In genomic region chr11:70656456-70656927, GRCm38 (mm10) we compare ENCODE assay signal across 8 mouse cellular contexts. TPM values are rescaled to one million over a fixed set of nuclear protein-coding genes. Genes with fewer than 3 reads are reported as not detected.
DNase-seq lines count a peak whose midpoint lies in the region; ATAC-seq and TF ChIP-seq lines count a peak whose summit lies in the region.

No protein-coding gene starts in this region.

- DNase-seq in lung, adult 2 months = no peak
- DNase-seq in lung, postnatal 14 days = no peak
- peak; percentile 88 to 93 for DNase-seq in gastrocnemius, adult 8-10 months (ENCODE audit: low spot score in 2 of 2)
- peak; percentile 28 for DNase-seq in hindbrain, postnatal 0 days (ENCODE audit: low spot score)
- DNase-seq in lung, postnatal 36 days = peak; percentile 45
- DNase-seq in yolk sac, embryonic 10.5 days (ENCODE audit: low spot score) = peak; percentile 47

- peak overlapping the region; percentile 79 for H3K27ac ChIP-seq in brown adipose tissue, adult 24 weeks (replicated peaks; ENCODE audit: low read depth, low read length)
- 0 out of 2 replicates have a peak overlapping the region, but pooled peaks have one; percentile 99 for H3K27ac ChIP-seq in hindbrain, postnatal 0 days

- WGBS in lung, adult 2 months = 38% methylated on average over 16 of the region's 16 CpGs
- 9% methylated on average over 16 of the region's 16 CpGs for WGBS in hindbrain, postnatal 0 days

- TF ChIP-seq POLR2A in lung, adult 2 months (IDR thresholded peaks at IDR 0.05; ENCODE audit: borderline replicate concordance, extremely low read depth, low read depth, low read length) = no peak

- H3K4me3 ChIP-seq in lung, adult 2 months (replicated peaks; ENCODE audit: extremely low read depth, low read depth, low read length) = peak overlapping the region; percentile 61
- peak overlapping the region; percentile 76 for H3K4me3 ChIP-seq in brown adipose tissue, adult 24 weeks (ENCODE audit: insufficient read depth, low read depth, low read length)
- peak overlapping the region; percentile 99 for H3K4me3 ChIP-seq in hindbrain, postnatal 0 days (ENCODE audit: low read length)

- H3K36me3 ChIP-seq in hindbrain, postnatal 0 days (ENCODE audit: insufficient read depth, low read length) = peaks cover 6% of the 10 kb centered on the region; the same call in 1 of the 2 replicates

- peaks cover 18% of the 10 kb centered on the region for H3K4me1 ChIP-seq in lung, adult 2 months (ENCODE audit: control insufficient read depth, insufficient read depth, low read length)
- no peaks in the 10 kb centered on the region for H3K4me1 ChIP-seq in brown adipose tissue, adult 24 weeks (ENCODE audit: control insufficient read depth, insufficient read depth, insufficient read length, low read length)
- 0 out of 2 replicates have a peak, but pooled peaks cover 11% of the 10 kb centered on the region for H3K4me1 ChIP-seq in hindbrain, postnatal 0 days (ENCODE audit: insufficient read depth, low read length)

- H3K9me3 ChIP-seq in hindbrain, postnatal 0 days (ENCODE audit: low read length) = no peaks in the 10 kb centered on the region

- no peak for TF ChIP-seq CTCF in lung, adult 2 months (IDR thresholded peaks at IDR 0.05; ENCODE audit: insufficient read depth, low read length)
- no peak for TF ChIP-seq CTCF in hindbrain, postnatal 0 days (IDR thresholded peaks at IDR 0.05; ENCODE audit: low read depth)

- ATAC-seq in hindbrain, postnatal 0 days = no peak
- ATAC-seq in activated CD4-positive, CD25-positive, alpha-beta regulatory T cell, adult 4 months = no peak

- peak overlapping the region; percentile 45 for H3K9ac ChIP-seq in hindbrain, postnatal 0 days (replicated peaks; ENCODE audit: low read length)

- H3K27me3 ChIP-seq in hindbrain, postnatal 0 days (ENCODE audit: insufficient read depth, low read length) = no peaks in the 10 kb centered on the region

- peak overlapping the region; percentile 75 for H3K4me2 ChIP-seq in hindbrain, postnatal 0 days (ENCODE audit: low read depth, low read length)

RNA-seq across cellular contexts. Expression of gene Eno3, which starts 0.5 kb away (rescaled TPM):
- 19.6 and 97.3 TPM in 2 replicates for polyA plus RNA-seq in lung, adult 2 months (2012; rRNA removed)
- 40.8 and 79.3 TPM in 2 replicates for polyA plus RNA-seq in brown adipose tissue, adult 24 weeks (2012; ENCODE audit: insufficient read depth, insufficient read length, missing spikeins)
- 1,000 to 10,000 TPM; 7,027 to 9,270 (median 7,380) TPM for total RNA-seq in gastrocnemius, adult 8-10 months (2022)
- 12.4 and 17.7 TPM in 2 replicates for total RNA-seq in hindbrain, postnatal 0 days (2014; rRNA removed)
- 5.9 and 8.3 TPM in 2 replicates for polyA plus RNA-seq in hindbrain, postnatal 0 days (2015; fragmentation: Nextera tagmentation; extraction: Ambion mirVana)
- 10 to 100 TPM; 20.9 to 21.4 TPM for polyA plus RNA-seq in activated CD4-positive, CD25-positive, alpha-beta regulatory T cell, adult 4 months (2017; shearing (Covaris generic))

RNA-seq across cellular contexts. Expression of gene Pfn1, which starts 2.0 kb away (rescaled TPM):
- polyA plus RNA-seq in lung, adult 2 months (2012; rRNA removed) = 933 and 1,129 TPM in 2 replicates
- polyA plus RNA-seq in brown adipose tissue, adult 24 weeks (2012; ENCODE audit: insufficient read depth, insufficient read length, missing spikeins) = 244 and 265 TPM in 2 replicates
- total RNA-seq in gastrocnemius, adult 8-10 months (2022) = 100 to 1,000 TPM; 218 to 265 (median 251) TPM
- 460 and 560 TPM in 2 replicates for total RNA-seq in hindbrain, postnatal 0 days (2014; rRNA removed)
- 606 and 634 TPM in 2 replicates for polyA plus RNA-seq in hindbrain, postnatal 0 days (2015; fragmentation: Nextera tagmentation; extraction: Ambion mirVana)
- polyA plus RNA-seq in activated CD4-positive, CD25-positive, alpha-beta regulatory T cell, adult 4 months (2017; shearing (Covaris generic)) = 1,000 to 10,000 TPM; 3,856 to 4,120 TPM

RNA-seq across cellular contexts. Expression of gene Slc25a11, which starts 9.2 kb away (rescaled TPM):
- polyA plus RNA-seq in lung, adult 2 months (2012; rRNA removed) = 83.6 and 113 TPM in 2 replicates
- polyA plus RNA-seq in brown adipose tissue, adult 24 weeks (2012; ENCODE audit: insufficient read depth, insufficient read length, missing spikeins) = 166 and 170 TPM in 2 replicates
- 100 to 1,000 TPM; 276 to 326 (median 293) TPM for total RNA-seq in gastrocnemius, adult 8-10 months (2022)
- total RNA-seq in hindbrain, postnatal 0 days (2014; rRNA removed) = 154 and 160 TPM in 2 replicates
- polyA plus RNA-seq in hindbrain, postnatal 0 days (2015; fragmentation: Nextera tagmentation; extraction: Ambion mirVana) = 168 and 171 TPM in 2 replicates
- 100 to 1,000 TPM in 1 of 2 experiments, 10 to 100 TPM in 1; 80.4 to 124 TPM for polyA plus RNA-seq in activated CD4-positive, CD25-positive, alpha-beta regulatory T cell, adult 4 months (2017; shearing (Covaris generic))

RNA-seq across cellular contexts. Expression of gene Rnf167, which starts 9.5 kb away (rescaled TPM):
- 116 and 146 TPM in 2 replicates for polyA plus RNA-seq in lung, adult 2 months (2012; rRNA removed)
- 44.0 and 52.3 TPM in 2 replicates for polyA plus RNA-seq in brown adipose tissue, adult 24 weeks (2012; ENCODE audit: insufficient read depth, insufficient read length, missing spikeins)
- 10 to 100 TPM; 34.9 to 41.1 (median 38.1) TPM for total RNA-seq in gastrocnemius, adult 8-10 months (2022)
- 70.2 and 87.3 TPM in 2 replicates for total RNA-seq in hindbrain, postnatal 0 days (2014; rRNA removed)
- polyA plus RNA-seq in hindbrain, postnatal 0 days (2015; fragmentation: Nextera tagmentation; extraction: Ambion mirVana) = 100 and 105 TPM in 2 replicates
- 100 to 1,000 TPM; 281 to 288 TPM for polyA plus RNA-seq in activated CD4-positive, CD25-positive, alpha-beta regulatory T cell, adult 4 months (2017; shearing (Covaris generic))

RNA-seq across cellular contexts. Expression of gene Spag7, which starts 12.7 kb away (rescaled TPM):
- 24.7 and 39.0 TPM in 2 replicates for polyA plus RNA-seq in lung, adult 2 months (2012; rRNA removed)
- 74.7 and 107 TPM in 2 replicates for polyA plus RNA-seq in brown adipose tissue, adult 24 weeks (2012; ENCODE audit: insufficient read depth, insufficient read length, missing spikeins)
- total RNA-seq in gastrocnemius, adult 8-10 months (2022) = 10 to 100 TPM; 77.0 to 99.5 (median 81.7) TPM
- total RNA-seq in hindbrain, postnatal 0 days (2014; rRNA removed) = 31.9 and 43.1 TPM in 2 replicates
- polyA plus RNA-seq in hindbrain, postnatal 0 days (2015; fragmentation: Nextera tagmentation; extraction: Ambion mirVana) = 138 and 142 TPM in 2 replicates
- polyA plus RNA-seq in activated CD4-positive, CD25-positive, alpha-beta regulatory T cell, adult 4 months (2017; shearing (Covaris generic)) = 100 to 1,000 TPM; 126 to 150 TPM

Comparison
In these comparisons a context has a peak if more than half of its experiments do, and no peak if none do; other contexts are left out.
1. DNase-seq: peak in gastrocnemius, adult 8-10 months (2 of 2), hindbrain, postnatal 0 days (single experiment), lung, postnatal 36 days (single experiment) and yolk sac, embryonic 10.5 days (single experiment); none in lung, adult 2 months (single experiment) and lung, postnatal 14 days (single experiment).
2. Peak in every context shown above with its lines, with median percentiles within 50 percentile points of each other: H3K4me3 ChIP-seq.